Mouse (Mus musculus): Measurements from ENCODE around the gene Rps26. TPM values are rescaled to one million over a fixed set of nuclear protein-coding genes. Genes with fewer than 3 reads are reported as not detected.

The Rps26 gene
- polyA plus RNA-seq, 1 experiment: 1,193 TPM

DNA sequence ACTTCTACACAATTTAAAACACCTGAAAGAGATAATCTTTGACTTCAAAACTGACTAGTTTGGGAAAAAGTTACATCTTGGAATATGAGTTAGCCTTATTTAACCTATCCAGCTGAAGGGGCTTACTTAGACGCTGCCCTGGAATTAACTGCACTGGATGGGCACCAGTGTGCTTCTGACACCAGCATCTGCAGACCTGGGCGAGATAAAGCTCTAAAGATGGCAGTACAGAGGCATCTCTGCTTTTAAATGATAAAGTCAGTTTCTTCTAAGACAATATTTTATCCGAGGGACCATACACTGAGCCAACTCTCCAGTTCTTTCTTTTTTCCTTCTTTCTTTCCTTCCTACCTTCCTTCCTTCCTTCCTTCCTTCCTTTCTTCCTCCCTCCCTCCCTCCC is 38.3 kb upstream of the Rps26 start:
- H3K4me1 ChIP-seq (ENCODE audit: control insufficient read depth, insufficient read depth, low read length): peaks cover 3% of the 10 kb centered on the region; the same call in 1 of the 2 replicates
- no peak overlapping the region for H3K4me3 ChIP-seq (replicated peaks; ENCODE audit: control insufficient read depth, low read depth, low read length)
- 60% methylated on average over 3 of the region's 3 CpGs for WGBS
- no peak overlapping the region for H3K27ac ChIP-seq (ENCODE audit: control insufficient read depth, insufficient read depth, low read depth, low read length, poor library complexity)
- TF ChIP-seq POLR2A (IDR thresholded peaks at IDR 0.05; ENCODE audit: borderline replicate concordance, control insufficient read depth, low read depth, low read length) (no peak), CTCF (IDR thresholded peaks at IDR 0.05; ENCODE audit: control insufficient read depth, insufficient read depth, low read length) (no peak)

- WGBS: 23% methylated on average over 5 of the region's 5 CpGs
- no peak overlapping the region for H3K4me3 ChIP-seq (replicated peaks; ENCODE audit: control insufficient read depth, low read depth, low read length)
- H3K27ac ChIP-seq (ENCODE audit: control insufficient read depth, insufficient read depth, low read depth, low read length, poor library complexity): no peak overlapping the region
- TF ChIP-seq POLR2A (IDR thresholded peaks at IDR 0.05; ENCODE audit: borderline replicate concordance, control insufficient read depth, low read depth, low read length): no peak
- TF ChIP-seq CTCF (IDR thresholded peaks at IDR 0.05; ENCODE audit: control insufficient read depth, insufficient read depth, low read length): no peak
- H3K4me1 ChIP-seq (ENCODE audit: control insufficient read depth, insufficient read depth, low read length): peaks cover 3% of the 10 kb centered on the region; the same call in 1 of the 2 replicates
These were observed 37.1 kb upstream of the Rps26 start for GRCm38 (mm10) chr10:128663441-128664220.

DNA sequence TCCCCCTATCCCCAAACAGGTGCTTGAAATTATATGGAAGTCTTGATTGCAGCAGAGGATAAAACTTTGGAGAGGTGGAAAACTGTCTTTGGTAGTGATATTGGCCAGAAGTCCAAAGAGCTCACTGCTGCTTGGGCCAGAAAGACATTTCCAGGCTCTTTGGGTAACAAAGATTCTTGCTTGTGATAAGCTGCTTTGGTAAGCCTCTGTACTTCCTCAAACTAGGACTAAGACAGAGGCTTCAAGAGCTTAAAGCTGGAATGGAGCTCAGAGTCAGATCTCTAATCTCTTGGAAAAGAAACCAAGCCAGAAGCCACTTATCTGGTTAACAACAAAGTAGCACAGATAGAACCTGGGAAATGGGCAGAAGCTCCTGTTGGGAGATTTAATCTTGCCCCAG is 35.9 kb upstream of the Rps26 start:
- no peak overlapping the region for H3K27ac ChIP-seq (ENCODE audit: control insufficient read depth, insufficient read depth, low read depth, low read length, poor library complexity)

GRCm38 (mm10) chr10:128659490-128659889 is 32.9 kb upstream of the Rps26 start:
- TF ChIP-seq POLR2A (IDR thresholded peaks at IDR 0.05; ENCODE audit: borderline replicate concordance, control insufficient read depth, low read depth, low read length): no peak
- TF ChIP-seq CTCF (IDR thresholded peaks at IDR 0.05; ENCODE audit: control insufficient read depth, insufficient read depth, low read length): no peak
- 82% methylated on average over 9 of the region's 9 CpGs for WGBS
- Histone ChIP-seq H3K27ac (ENCODE audit: control insufficient read depth, insufficient read depth, low read depth, low read length, poor library complexity) (no peak overlapping the region), H3K4me3 (replicated peaks; ENCODE audit: control insufficient read depth, low read depth, low read length) (no peak overlapping the region), H3K4me1 (ENCODE audit: control insufficient read depth, insufficient read depth, low read length) (peaks cover 3% of the 10 kb centered on the region; the same call in 1 of the 2 replicates)

More for the DNA sequence above, 35.9 kb upstream of the Rps26 start:
- peaks cover 3% of the 10 kb centered on the region; the same call in 1 of the 2 replicates for H3K4me1 ChIP-seq (ENCODE audit: control insufficient read depth, insufficient read depth, low read length)
- no peak overlapping the region for H3K4me3 ChIP-seq (replicated peaks; ENCODE audit: control insufficient read depth, low read depth, low read length)
- no peak for TF ChIP-seq POLR2A (IDR thresholded peaks at IDR 0.05; ENCODE audit: borderline replicate concordance, control insufficient read depth, low read depth, low read length)
- no peak for TF ChIP-seq CTCF (IDR thresholded peaks at IDR 0.05; ENCODE audit: control insufficient read depth, insufficient read depth, low read length)

- H3K27ac ChIP-seq (ENCODE audit: control insufficient read depth, insufficient read depth, low read depth, low read length, poor library complexity): no peak overlapping the region
- TF ChIP-seq CTCF (IDR thresholded peaks at IDR 0.05; ENCODE audit: control insufficient read depth, insufficient read depth, low read length) (no peak), POLR2A (IDR thresholded peaks at IDR 0.05; ENCODE audit: borderline replicate concordance, control insufficient read depth, low read depth, low read length) (no peak)
- H3K4me3 ChIP-seq (replicated peaks; ENCODE audit: control insufficient read depth, low read depth, low read length): no peak overlapping the region
- WGBS: 75% methylated on average over 9 of the region's 9 CpGs
- H3K4me1 ChIP-seq (ENCODE audit: control insufficient read depth, insufficient read depth, low read length): no peaks in the 10 kb centered on the region; the same call in 1 of the 2 replicates
These were observed 31.3 kb upstream of the Rps26 start for GRCm38 (mm10) chr10:128657844-128658243.

DNA sequence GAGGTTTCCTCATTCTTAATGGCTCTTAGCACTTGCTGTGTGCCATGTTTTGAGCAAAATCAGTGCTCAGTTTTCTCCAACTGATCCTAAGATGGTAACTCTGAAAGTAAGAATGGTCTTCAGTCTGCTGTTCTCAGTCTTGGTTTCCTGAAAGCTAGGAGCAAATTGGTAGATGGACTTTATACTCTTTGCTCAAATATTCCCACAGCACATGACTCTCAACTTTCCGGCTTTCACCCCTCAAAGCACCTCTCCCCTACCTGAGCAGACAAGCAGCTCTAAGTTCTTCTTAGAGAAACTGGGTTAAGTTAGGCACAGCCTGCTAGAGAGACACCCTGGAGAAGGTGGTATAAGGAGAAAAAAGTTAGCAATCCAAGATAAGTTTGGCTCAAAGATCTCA is 30.2 kb upstream of the Rps26 start:
- no peak overlapping the region for H3K27ac ChIP-seq (ENCODE audit: control insufficient read depth, insufficient read depth, low read depth, low read length, poor library complexity)
- TF ChIP-seq POLR2A (IDR thresholded peaks at IDR 0.05; ENCODE audit: borderline replicate concordance, control insufficient read depth, low read depth, low read length): no peak
- no peak for TF ChIP-seq CTCF (IDR thresholded peaks at IDR 0.05; ENCODE audit: control insufficient read depth, insufficient read depth, low read length)
- H3K4me3 ChIP-seq (replicated peaks; ENCODE audit: control insufficient read depth, low read depth, low read length): no peak overlapping the region
- 84% methylated on average over 1 of the region's 1 CpGs for WGBS
- no peaks in the 10 kb centered on the region for H3K4me1 ChIP-seq (ENCODE audit: control insufficient read depth, insufficient read depth, low read length)

- H3K27ac ChIP-seq (ENCODE audit: control insufficient read depth, insufficient read depth, low read depth, low read length, poor library complexity): no peak overlapping the region
- no peak overlapping the region for H3K4me3 ChIP-seq (replicated peaks; ENCODE audit: control insufficient read depth, low read depth, low read length)
- no peaks in the 10 kb centered on the region; the same call in none of the 2 replicates for H3K4me1 ChIP-seq (ENCODE audit: control insufficient read depth, insufficient read depth, low read length)
- TF ChIP-seq CTCF (IDR thresholded peaks at IDR 0.05; ENCODE audit: control insufficient read depth, insufficient read depth, low read length): no peak
- TF ChIP-seq POLR2A (IDR thresholded peaks at IDR 0.05; ENCODE audit: borderline replicate concordance, control insufficient read depth, low read depth, low read length): no peak
- 65% methylated on average over 3 of the region's 3 CpGs for WGBS
These were observed 28.7 kb upstream of the Rps26 start for GRCm38 (mm10) chr10:128655254-128655653.

GRCm38 (mm10) chr10:128653866-128654265 is 27.3 kb upstream of the Rps26 start:
- TF ChIP-seq POLR2A (IDR thresholded peaks at IDR 0.05; ENCODE audit: borderline replicate concordance, control insufficient read depth, low read depth, low read length): no peak
- no peak for TF ChIP-seq CTCF (IDR thresholded peaks at IDR 0.05; ENCODE audit: control insufficient read depth, insufficient read depth, low read length)
- whole genome bisulfite sequencing: 44% methylated on average over 4 of the region's 4 CpGs
- Histone ChIP-seq H3K4me3 (replicated peaks; ENCODE audit: control insufficient read depth, low read depth, low read length) (no peak overlapping the region), H3K4me1 (ENCODE audit: control insufficient read depth, insufficient read depth, low read length) (no peaks in the 10 kb centered on the region; the same call in none of the 2 replicates), H3K27ac (ENCODE audit: control insufficient read depth, insufficient read depth, low read depth, low read length, poor library complexity) (no peak overlapping the region)
